Mouse (Mus musculus) layer of hippocampus, postnatal 36 days (tissue): Measurements from ENCODE around the gene Icam2. TPM values are rescaled to one million over a fixed set of nuclear protein-coding genes. Genes with fewer than 3 reads are reported as not detected.
"Not testable (repeated sequence)": the region's sequence is repeated elsewhere in the genome, so short reads cannot be mapped to it uniquely, and the experiment has no call there.

ENCODE experiments used
- DNase-seq, 2 experiments: peaks; one replicate each; pipeline ENCODE4 v3.0.0; 2022
- total RNA-seq, 2 experiments: library from RNA; stranded (reverse); gene quantifications; 2 replicates each; pipeline ENCODE4 v1.2.3; 2021

Icam2 gene
- total RNA-seq, result 1 to 10 TPM; 2.3 to 2.8 TPM

GRCm38 (mm10) chr11:106387791-106388216 is at the start of gene Icam2:
Gene Icam2 (minus strand): TSS chr11:106388075.
- DNase-seq, result no peak

GRCm38 (mm10) chr11:106437543-106437942 is 49.7 kb upstream of the Icam2 start:
- no peak for DNase-seq

- no peak for DNase-seq
Observed at GRCm38 (mm10) chr11:106437039-106437438, 49.2 kb upstream of the Icam2 start.

- no peak for DNase-seq
Observed at GRCm38 (mm10) chr11:106430392-106430791, 42.5 kb upstream of the Icam2 start.

GRCm38 (mm10) chr11:106429689-106430088 is 41.8 kb upstream of the Icam2 start:
- DNase-seq, result no peak

- DNase-seq, result no peak
Observed at GRCm38 (mm10) chr11:106428556-106428955, 40.7 kb upstream of the Icam2 start.

GRCm38 (mm10) chr11:106428106-106428505 is 40.2 kb upstream of the Icam2 start:
- DNase-seq, result no peak

GRCm38 (mm10) chr11:106426447-106426846 is 38.6 kb upstream of the Icam2 start:
- DNase-seq, result no peak

GRCm38 (mm10) chr11:106425201-106425600 is 37.3 kb upstream of the Icam2 start:
- DNase-seq, result no peak

GRCm38 (mm10) chr11:106419262-106420102 is 31.6 kb upstream of the Icam2 start:
- no peak for DNase-seq

GRCm38 (mm10) chr11:106418622-106419196 is 30.8 kb upstream of the Icam2 start:
- peak; percentile 71 to 78 for DNase-seq

GRCm38 (mm10) chr11:106417860-106418259 is 30.0 kb upstream of the Icam2 start:
- DNase-seq, result no peak

- DNase-seq, result no peak
Observed at GRCm38 (mm10) chr11:106416331-106416730, 28.5 kb upstream of the Icam2 start.

- DNase-seq, result no peak
Observed at GRCm38 (mm10) chr11:106412641-106413360, 24.9 kb upstream of the Icam2 start.

- DNase-seq, result no peak
Observed at GRCm38 (mm10) chr11:106411157-106411556, 23.3 kb upstream of the Icam2 start.

GRCm38 (mm10) chr11:106410507-106410906 is 22.6 kb upstream of the Icam2 start:
- DNase-seq, result no peak

- DNase-seq, result no peak
Observed at GRCm38 (mm10) chr11:106410011-106410410, 22.1 kb upstream of the Icam2 start.

GRCm38 (mm10) chr11:106398481-106398880 is 10.6 kb upstream of the Icam2 start:
- no peak for DNase-seq

- no peak for DNase-seq
Observed at GRCm38 (mm10) chr11:106397656-106398055, 9.8 kb upstream of the Icam2 start.

- not testable (repeated sequence) for DNase-seq
Observed at GRCm38 (mm10) chr11:106394055-106394454, 6.2 kb upstream of the Icam2 start.

- DNase-seq, result no peak
Observed at GRCm38 (mm10) chr11:106393331-106393616, 5.4 kb upstream of the Icam2 start.

GRCm38 (mm10) chr11:106392597-106393330 is 4.9 kb upstream of the Icam2 start:
- DNase-seq, result no peak
